Mouse (Mus musculus): ENCODE data around the gene Pparg.

GRCm38 (mm10) chr6:115528372-115528771 lies 167.6 kb downstream of the Pparg start:
- TF ChIP-seq CTCF (IDR thresholded peaks at IDR 0.05; ENCODE audit: low read depth) = no peak
- no peak for TF ChIP-seq EP300 (IDR thresholded peaks at IDR 0.05; ENCODE audit: low read depth)
